Mouse (Mus musculus): ENCODE results near the gene Accs. TPM values are rescaled to one million over a fixed set of nuclear protein-coding genes. Genes with fewer than 3 reads are reported as not detected.

Gene Accs
- total RNA-seq, 1 experiment from 2014 or later, result 9.6 TPM

DNA sequence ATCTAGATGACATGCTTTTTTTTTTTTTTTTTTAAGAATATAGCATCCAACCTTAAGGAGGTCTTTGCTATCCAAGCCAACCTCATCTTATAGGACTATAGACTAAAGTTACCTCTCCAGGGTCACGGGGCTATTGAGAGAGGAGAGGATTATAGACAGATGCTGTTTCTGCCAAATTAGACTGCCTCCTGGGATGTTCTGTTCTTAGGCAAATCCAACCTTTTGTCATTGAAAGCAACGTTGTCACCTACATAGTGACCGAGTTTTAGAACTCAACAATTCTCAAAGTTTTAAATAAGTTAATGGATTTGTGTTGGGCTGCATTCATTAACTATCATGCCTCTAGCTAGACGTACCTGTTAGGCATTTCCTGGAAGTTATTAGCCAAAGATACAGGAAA lies 13.5 kb upstream of the Accs start:
- no peak for ATAC-seq (replicated peaks; ENCODE audit: low read depth, poor library complexity, severe bottlenecking)

DNA sequence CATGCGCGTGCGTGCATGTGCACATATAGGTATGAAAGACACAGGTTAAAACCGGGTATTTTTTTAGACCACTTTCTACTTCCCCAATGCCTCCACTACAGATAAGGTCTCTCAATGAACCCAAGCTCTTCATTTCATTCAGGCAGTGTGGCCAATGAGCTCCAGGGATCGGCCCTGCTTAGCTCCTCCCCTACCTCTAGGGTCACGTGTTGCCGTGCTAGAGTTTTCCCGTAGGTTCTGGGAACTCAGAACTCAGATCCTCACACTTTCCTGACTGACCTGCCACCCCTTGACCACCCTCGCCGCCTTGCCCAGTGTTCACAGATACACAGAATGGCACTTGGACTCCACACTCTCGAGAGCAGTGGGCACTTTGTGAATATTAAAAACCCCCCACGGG lies 9.1 kb upstream of the Accs start:
- ATAC-seq (replicated peaks; ENCODE audit: low read depth, poor library complexity, severe bottlenecking), result no peak

GRCm38 (mm10) chr2:93851303-93851702 lies 1.6 kb upstream of the Accs start:
- ATAC-seq (replicated peaks; ENCODE audit: low read depth, poor library complexity, severe bottlenecking), result no peak

DNA sequence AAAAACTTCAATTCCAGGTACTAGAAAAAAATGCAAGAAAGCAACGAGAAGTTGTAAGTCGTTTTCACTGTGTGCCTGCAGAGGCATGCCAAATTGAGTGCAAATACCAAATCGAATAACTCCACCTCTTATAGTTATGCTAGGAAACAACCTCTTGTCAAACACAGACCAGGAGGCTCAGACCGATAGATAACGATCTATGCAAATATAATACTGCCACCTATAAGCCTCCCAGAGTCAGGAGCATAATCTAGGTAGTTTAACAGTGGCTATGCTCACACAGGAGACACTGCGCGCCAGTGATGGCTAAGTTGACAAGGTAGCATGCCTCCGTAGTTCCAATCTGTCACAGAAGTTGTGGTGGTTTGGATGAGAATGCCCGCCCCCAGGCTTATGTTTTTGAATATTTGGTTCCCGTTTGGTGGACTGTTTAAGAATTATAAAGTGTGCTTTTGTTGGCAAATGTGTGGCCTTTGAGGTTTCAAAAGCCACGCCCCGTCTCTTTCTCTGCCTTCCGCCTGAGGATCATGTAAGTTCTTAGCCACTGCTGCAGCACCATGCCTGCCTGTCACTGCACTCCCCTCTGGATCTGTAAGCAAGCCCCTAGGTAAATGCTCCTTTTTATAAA lies 688 bp upstream of the Accs start:
- peak; percentile 55 for ATAC-seq (replicated peaks; ENCODE audit: low read depth, poor library complexity, severe bottlenecking)

DNA sequence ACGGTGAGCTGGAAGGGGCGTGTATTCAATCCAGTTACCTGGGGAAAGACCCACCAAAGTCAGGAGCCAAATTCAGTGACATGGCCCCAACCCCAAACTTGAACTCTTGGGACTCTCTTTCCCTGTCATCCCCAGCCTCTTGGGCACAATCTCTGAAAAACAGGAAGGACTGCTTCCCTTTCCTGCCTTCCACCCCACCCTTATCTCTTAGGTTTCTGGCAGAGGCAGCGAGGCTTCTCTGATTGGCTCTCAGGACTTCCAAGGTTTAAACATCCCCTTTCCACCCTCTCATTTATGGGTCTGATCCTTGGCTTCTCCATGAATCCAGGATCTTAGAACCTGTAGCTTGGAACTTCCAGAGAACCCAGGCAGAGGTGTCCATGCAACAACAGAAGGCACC lies 8.4 kb downstream of the Accs start:
- no peak for ATAC-seq (replicated peaks; ENCODE audit: low read depth, poor library complexity, severe bottlenecking)

GRCm38 (mm10) chr2:93840109-93840508 lies 9.6 kb downstream of the Accs start:
- no peak for ATAC-seq (replicated peaks; ENCODE audit: low read depth, poor library complexity, severe bottlenecking)

DNA sequence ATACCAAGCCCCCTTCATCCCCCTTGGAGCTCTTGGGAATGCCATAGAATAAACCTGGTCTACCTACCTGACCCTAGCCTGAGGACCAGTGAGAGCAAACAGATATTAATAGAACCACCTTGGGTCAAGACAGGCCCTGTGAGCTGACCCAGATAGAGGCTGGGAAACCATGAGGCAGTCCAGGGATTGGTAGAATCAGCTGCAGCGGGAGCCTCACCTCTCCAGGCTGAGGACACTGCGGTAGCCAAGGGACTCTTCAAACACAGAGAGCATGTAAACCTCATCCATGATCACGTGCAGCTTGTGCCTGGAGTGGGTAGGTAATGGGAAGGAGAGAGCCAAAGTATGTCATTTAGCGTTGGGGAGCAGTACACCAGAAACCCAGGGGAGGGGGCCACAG lies 10.8 kb downstream of the Accs start:
- no peak for ATAC-seq (replicated peaks; ENCODE audit: low read depth, poor library complexity, severe bottlenecking)

- ATAC-seq (replicated peaks; ENCODE audit: low read depth, poor library complexity, severe bottlenecking), result no peak
These were observed 13.4 kb downstream of the Accs start for GRCm38 (mm10) chr2:93836232-93836785.

DNA sequence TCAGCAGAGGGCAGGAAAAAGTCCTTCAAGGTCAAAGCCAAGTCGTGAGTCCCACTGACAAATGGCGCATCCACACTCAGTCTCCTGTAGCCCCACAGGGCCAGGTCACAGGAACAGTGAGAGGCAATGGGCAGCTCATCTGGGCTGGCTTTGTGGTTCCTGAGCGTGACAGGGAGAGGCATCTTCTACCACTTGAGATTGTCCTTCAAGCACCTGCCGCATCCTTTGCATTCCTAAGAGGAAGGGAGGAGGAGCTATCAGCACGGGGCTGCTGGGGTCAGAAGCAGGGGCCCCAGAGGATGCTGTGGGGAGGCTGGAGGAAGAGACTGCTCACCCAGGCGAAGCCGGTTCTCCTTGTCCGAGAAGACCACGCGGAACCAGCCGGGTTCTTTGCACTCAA lies 14.1 kb downstream of the Accs start:
- ATAC-seq (replicated peaks; ENCODE audit: low read depth, poor library complexity, severe bottlenecking), result no peak

DNA sequence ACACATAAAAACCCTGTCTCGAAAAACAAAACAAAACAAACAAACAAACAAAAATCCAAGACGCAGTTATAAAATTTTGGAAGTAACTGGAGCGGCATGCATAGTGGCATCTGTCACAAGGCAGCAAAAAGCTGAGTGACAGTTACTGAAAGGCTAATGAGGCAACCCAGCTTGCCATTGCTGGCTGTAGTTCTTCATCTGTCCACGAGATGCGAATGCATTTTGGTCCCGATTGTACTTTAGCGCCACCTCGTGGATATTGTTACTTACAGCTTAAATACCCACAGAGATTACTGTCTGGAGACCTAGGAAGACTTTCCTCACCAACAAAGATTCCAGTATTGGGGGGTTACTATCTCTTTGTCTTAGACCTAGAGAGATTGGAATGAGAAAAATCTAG lies 26.2 kb downstream of the Accs start:
- ATAC-seq (replicated peaks; ENCODE audit: low read depth, poor library complexity, severe bottlenecking), result peak; percentile 93

GRCm38 (mm10) chr2:93822045-93822749 lies 27.5 kb downstream of the Accs start, which contains the start of gene Ext2:
Gene Ext2 (minus strand): TSS chr2:93822568.
- ATAC-seq (replicated peaks; ENCODE audit: low read depth, poor library complexity, severe bottlenecking), result peak; percentile 88

GRCm38 (mm10) chr2:93817791-93818190 lies 32.0 kb downstream of the Accs start:
- no peak for ATAC-seq (replicated peaks; ENCODE audit: low read depth, poor library complexity, severe bottlenecking)

DNA sequence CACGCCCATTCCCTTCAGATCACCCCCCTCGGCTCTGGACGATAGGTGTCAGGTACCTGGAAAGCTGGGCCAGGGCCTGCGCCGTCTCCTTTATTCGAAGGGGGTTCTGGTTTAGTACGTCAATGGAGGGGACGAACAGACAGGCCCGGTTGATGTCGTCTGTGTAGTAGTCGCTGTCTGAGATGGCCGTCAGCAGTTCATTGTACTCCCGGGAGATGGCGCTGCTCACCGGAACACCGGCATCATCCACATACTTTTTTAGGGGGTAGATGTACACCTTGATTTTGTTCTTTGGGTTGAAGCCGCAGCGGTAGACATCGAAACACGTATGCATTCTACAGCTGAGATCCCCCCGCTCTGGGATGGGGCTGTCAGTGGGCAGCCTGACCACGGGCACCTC lies 36.4 kb downstream of the Accs start:
- no peak for ATAC-seq (replicated peaks; ENCODE audit: low read depth, poor library complexity, severe bottlenecking)

DNA sequence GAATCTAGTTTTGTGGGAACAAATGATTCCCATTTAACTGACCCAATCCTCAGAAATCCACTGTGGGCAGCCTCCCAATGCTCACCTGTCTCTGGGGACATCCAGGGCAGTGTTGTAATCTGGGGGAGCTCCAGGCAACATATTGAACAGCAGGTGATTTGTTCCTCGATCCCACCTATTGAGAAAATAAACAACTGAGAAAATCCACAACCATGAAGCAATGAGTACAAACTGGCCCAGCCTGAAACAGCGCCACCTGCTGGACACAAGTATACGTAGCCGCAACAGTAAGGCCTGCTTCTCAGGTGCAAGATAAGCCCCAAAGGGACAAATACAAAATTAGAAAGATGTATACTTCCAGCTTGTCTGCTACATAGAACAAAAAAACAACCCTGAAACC lies 37.9 kb downstream of the Accs start:
- ATAC-seq (replicated peaks; ENCODE audit: low read depth, poor library complexity, severe bottlenecking), result peak; percentile 78

DNA sequence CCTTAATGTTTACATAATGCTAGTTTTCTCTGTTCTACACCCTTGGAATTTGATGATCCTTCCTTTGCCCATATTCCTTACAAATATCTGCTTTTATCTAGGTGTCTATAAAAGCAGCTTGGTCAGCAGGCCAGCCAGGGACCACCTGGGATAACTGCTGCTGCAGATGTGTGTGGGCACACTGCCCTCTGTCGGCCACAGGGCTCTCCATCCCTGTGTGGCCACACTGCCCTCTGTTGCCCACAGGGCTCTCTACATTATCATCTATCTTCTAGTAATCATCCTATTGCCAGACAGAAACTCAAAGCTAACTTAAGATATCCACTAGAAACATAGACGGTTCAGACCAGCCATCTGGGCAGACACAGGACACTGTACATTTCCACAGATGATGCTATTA lies 39.8 kb downstream of the Accs start:
- peak; percentile 91 for ATAC-seq (replicated peaks; ENCODE audit: low read depth, poor library complexity, severe bottlenecking)

- ATAC-seq (replicated peaks; ENCODE audit: low read depth, poor library complexity, severe bottlenecking), result no peak
These were observed 41.7 kb downstream of the Accs start for GRCm38 (mm10) chr2:93808071-93808470.

GRCm38 (mm10) chr2:93807440-93807839 lies 42.3 kb downstream of the Accs start:
- no peak for ATAC-seq (replicated peaks; ENCODE audit: low read depth, poor library complexity, severe bottlenecking)

DNA sequence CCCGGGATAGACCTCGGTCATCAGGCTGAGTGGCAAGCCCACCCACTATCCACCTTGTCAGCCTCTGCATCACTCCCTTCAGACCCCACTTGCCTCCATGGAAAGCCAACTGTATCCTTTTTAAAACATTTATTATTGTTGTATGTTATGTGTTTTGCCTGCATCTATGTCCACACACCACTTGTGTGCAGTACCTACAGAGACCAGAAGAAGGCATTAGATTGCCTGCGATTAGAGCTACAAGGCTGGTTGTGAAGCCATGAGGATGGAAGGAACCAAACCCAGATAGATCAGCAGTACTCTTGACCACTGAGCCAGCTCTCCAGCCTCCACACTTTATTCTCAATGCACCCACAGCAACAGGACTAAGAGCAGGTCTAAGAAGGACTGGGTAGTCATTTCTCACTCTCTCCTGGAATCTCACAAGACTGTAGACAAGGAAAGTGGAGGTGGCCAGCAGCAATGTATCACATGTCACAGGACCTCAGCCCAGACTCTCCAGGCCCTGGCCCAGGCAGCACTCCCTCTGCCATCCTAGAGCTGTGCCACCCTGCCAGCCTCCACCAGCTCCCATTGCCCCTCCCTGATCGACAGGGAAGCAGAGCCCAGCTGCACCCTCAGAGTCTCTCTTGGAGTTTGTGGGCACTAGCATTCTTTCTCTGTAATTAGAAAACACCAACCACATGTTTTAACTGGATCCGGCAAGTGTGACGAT lies 43.1 kb downstream of the Accs start:
- no peak for ATAC-seq (replicated peaks; ENCODE audit: low read depth, poor library complexity, severe bottlenecking)

GRCm38 (mm10) chr2:93805523-93805922 lies 44.2 kb downstream of the Accs start:
- no peak for ATAC-seq (replicated peaks; ENCODE audit: low read depth, poor library complexity, severe bottlenecking)

GRCm38 (mm10) chr2:93805066-93805465 lies 44.7 kb downstream of the Accs start:
- no peak for ATAC-seq (replicated peaks; ENCODE audit: low read depth, poor library complexity, severe bottlenecking)

- ATAC-seq (replicated peaks; ENCODE audit: low read depth, poor library complexity, severe bottlenecking), result no peak
These were observed 46.8 kb downstream of the Accs start for GRCm38 (mm10) chr2:93802947-93803346.

All from common myeloid progenitor, adult 5-6 weeks (primary cell).